Mouse (Mus musculus): ENCODE data around the gene Spryd4. TPM values are rescaled to one million over a fixed set of nuclear protein-coding genes. Genes with fewer than 3 reads are reported as not detected.

Spryd4 gene
- total and polyA plus RNA-seq, 2 experiments from 2014 or later = 21.4 to 29.5 TPM

DNA sequence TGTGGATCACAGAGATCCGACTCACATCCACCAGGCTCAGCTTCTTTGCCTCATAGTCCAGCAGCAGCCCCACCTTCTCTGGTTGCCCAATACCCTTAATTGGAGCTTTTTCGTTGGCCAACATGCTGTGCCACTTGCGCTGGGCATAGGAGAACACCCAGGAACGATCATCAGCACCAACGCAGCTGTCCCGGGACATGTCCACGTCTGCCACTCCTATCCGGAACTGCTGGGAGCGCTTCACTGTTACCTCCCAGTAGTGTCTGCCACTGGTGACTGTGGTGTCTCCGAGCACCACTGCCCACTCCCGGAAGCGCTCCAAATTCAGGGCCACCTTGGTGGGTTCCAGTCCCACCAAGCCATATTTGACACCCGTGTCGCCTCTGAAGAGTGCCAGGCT is 653 bp downstream of the Spryd4 start:
- Histone ChIP-seq H3K4me3 (ENCODE audit: low read depth, low read length) (peak overlapping the region; percentile 65), H3K4me1 (ENCODE audit: insufficient read depth, low read length) (peaks cover 7% of the 10 kb centered on the region; the same call in 1 of the 2 replicates), H3K36me3 (ENCODE audit: insufficient read depth, low read length) (peaks cover 8% of the 10 kb centered on the region; the same call in 1 of the 2 replicates), H3K9ac (replicated peaks; ENCODE audit: low read length, poor library complexity, severe bottlenecking) (peak overlapping the region; percentile 68), H3K27ac (ENCODE audit: low read depth, low read length) (no peak overlapping the region), H3K27me3 (ENCODE audit: insufficient read depth, low read length) (no peaks in the 10 kb centered on the region), H3K4me2 (ENCODE audit: low read depth, low read length, poor library complexity, severe bottlenecking) (peak overlapping the region; percentile 70), H3K9me3 (ENCODE audit: low read length) (no peaks in the 10 kb centered on the region)
- TF ChIP-seq CTCF (IDR thresholded peaks at IDR 0.05) = no peak
- ATAC-seq (ENCODE audit: low FRiP score) (no peak), DNase-seq (ENCODE audit: low spot score) (no peak)
- WGBS = 32% methylated on average over 14 of the region's 14 CpGs

DNA sequence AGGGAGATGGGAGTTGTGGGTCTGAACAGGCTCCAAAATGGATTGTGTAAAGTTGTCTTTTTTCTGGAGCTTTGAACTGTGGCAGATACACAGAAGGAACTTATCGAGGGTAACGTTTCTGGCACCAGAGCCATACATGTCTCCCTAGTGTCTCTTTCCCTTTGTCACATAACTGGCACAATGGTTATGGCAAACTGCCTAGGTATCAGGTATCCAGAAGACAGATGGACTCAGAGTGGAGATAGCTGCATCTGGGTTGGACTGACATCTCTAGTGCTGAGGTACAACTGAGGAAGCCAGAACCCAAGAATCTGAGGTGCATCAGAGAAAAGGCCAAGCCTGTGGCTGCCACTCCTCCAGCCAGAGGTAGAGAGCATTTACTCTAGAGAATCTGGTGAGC is 1.5 kb downstream of the Spryd4 start:
- H3K4me2 ChIP-seq (ENCODE audit: low read depth, low read length, poor library complexity, severe bottlenecking) = no peak overlapping the region
- H3K27ac ChIP-seq (ENCODE audit: low read depth, low read length) = no peak overlapping the region
- no peak for DNase-seq (ENCODE audit: low spot score)
- ATAC-seq (ENCODE audit: low FRiP score) = no peak
- no peak overlapping the region for H3K9ac ChIP-seq (replicated peaks; ENCODE audit: low read length, poor library complexity, severe bottlenecking)
- peaks cover 8% of the 10 kb centered on the region; the same call in 1 of the 2 replicates for H3K36me3 ChIP-seq (ENCODE audit: insufficient read depth, low read length)
- TF ChIP-seq CTCF (IDR thresholded peaks at IDR 0.05) = no peak
- no peak overlapping the region for H3K4me3 ChIP-seq (ENCODE audit: low read depth, low read length)
- H3K27me3 ChIP-seq (ENCODE audit: insufficient read depth, low read length) = no peaks in the 10 kb centered on the region
- WGBS = 96% methylated on average over 2 of the region's 2 CpGs
- H3K4me1 ChIP-seq (ENCODE audit: insufficient read depth, low read length) = peaks cover 7% of the 10 kb centered on the region; the same call in 1 of the 2 replicates
- no peaks in the 10 kb centered on the region for H3K9me3 ChIP-seq (ENCODE audit: low read length)

DNA sequence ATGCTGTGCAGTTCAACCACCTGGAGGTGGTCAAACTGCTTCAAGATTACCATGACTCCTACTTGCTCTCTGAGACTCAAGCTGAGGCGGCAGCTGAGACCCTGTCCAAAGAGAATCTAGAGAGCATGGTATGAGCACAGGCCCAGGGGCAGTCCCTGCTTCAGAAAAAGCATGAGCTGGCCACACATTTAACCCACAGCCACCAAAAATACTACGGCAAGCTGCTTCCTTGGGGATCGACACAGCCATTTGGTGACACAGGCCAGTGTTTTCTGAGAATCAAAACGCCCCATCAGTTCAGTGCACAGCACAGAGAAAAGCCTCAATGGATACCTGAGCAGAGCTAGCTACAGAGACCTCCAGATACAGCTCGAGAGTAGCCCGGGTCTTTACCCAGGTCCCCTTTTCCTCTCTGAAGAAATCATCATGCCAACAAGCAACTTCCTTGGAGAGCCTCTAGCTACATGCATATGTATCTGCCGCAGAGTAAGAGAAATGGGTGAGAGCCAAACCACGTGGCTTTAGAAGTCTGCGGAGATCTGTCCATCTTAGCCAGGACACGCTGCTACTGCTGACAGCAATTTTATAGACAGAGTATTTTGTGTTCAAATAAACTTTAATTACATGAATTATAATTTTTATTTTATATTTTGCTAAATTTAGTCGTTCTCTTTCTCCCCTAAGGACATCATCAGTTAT is 2.1 kb downstream of the Spryd4 start:
- H3K27ac ChIP-seq (ENCODE audit: low read depth, low read length) = no peak overlapping the region
- ATAC-seq (ENCODE audit: low FRiP score) = no peak

DNA sequence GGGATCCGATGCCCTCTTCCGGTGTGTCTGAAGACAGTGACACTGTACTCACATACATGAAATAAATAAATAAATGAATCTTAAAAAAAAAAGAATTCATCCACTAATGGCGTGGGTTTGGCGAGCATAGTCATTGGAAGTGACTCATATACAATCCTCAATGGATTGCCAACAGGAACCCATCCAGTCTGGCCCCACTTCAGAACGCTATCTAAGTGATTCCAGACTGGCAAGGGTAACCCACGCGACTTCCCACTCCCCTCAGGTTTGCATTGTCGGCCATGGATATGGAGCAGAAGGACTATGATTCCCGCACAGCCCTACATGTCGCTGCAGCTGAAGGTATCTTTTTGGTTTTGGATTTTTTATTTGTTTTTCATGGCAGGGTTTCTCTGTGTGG is 3.3 kb downstream of the Spryd4 start:
- DNase-seq (ENCODE audit: low spot score) (no peak), ATAC-seq (ENCODE audit: low FRiP score) (no peak)
- Histone ChIP-seq H3K9ac (replicated peaks; ENCODE audit: low read length, poor library complexity, severe bottlenecking) (no peak overlapping the region), H3K4me3 (ENCODE audit: low read depth, low read length) (no peak overlapping the region), H3K36me3 (ENCODE audit: insufficient read depth, low read length) (peaks cover 8% of the 10 kb centered on the region; the same call in 1 of the 2 replicates), H3K4me2 (ENCODE audit: low read depth, low read length, poor library complexity, severe bottlenecking) (no peak overlapping the region), H3K4me1 (ENCODE audit: insufficient read depth, low read length) (peaks cover 7% of the 10 kb centered on the region; the same call in 1 of the 2 replicates), H3K27me3 (ENCODE audit: insufficient read depth, low read length) (no peaks in the 10 kb centered on the region), H3K9me3 (ENCODE audit: low read length) (no peaks in the 10 kb centered on the region), H3K27ac (ENCODE audit: low read depth, low read length) (no peak overlapping the region)
- 94% methylated on average over 10 of the region's 10 CpGs for WGBS
- TF ChIP-seq CTCF (IDR thresholded peaks at IDR 0.05) = no peak

More for the DNA sequence above, 2.1 kb downstream of the Spryd4 start:
- TF ChIP-seq CTCF (IDR thresholded peaks at IDR 0.05) = no peak
- Histone ChIP-seq H3K4me1 (ENCODE audit: insufficient read depth, low read length) (peaks cover 7% of the 10 kb centered on the region; the same call in 1 of the 2 replicates), H3K27me3 (ENCODE audit: insufficient read depth, low read length) (no peaks in the 10 kb centered on the region), H3K4me3 (ENCODE audit: low read depth, low read length) (no peak overlapping the region), H3K4me2 (ENCODE audit: low read depth, low read length, poor library complexity, severe bottlenecking) (no peak overlapping the region), H3K36me3 (ENCODE audit: insufficient read depth, low read length) (peaks cover 8% of the 10 kb centered on the region; the same call in 1 of the 2 replicates), H3K9ac (replicated peaks; ENCODE audit: low read length, poor library complexity, severe bottlenecking) (no peak overlapping the region), H3K9me3 (ENCODE audit: low read length) (no peaks in the 10 kb centered on the region)
- WGBS = 93% methylated on average over 11 of the region's 11 CpGs
- no peak for DNase-seq (ENCODE audit: low spot score)

DNA sequence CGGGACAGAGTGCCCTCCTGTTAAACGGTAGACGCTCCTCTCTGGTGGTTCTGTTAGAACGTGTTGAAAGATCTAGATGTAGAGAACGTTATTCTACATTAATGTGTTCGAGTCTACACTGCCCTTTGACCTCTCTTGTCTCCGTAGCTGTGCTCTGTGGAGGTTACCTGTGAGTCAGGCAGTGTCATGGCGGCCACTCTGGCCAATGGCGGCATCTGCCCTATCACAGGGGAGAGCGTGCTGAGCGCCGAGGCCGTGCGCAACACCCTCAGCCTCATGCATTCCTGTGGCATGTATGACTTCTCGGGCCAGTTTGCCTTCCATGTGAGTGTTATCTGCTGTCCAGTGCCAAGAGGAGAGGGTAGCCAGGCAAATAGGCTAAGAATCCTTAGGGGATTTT is 6.7 kb downstream of the Spryd4 start:
- Histone ChIP-seq H3K9ac (replicated peaks; ENCODE audit: low read length, poor library complexity, severe bottlenecking) (no peak overlapping the region), H3K36me3 (ENCODE audit: insufficient read depth, low read length) (peaks cover 8% of the 10 kb centered on the region; the same call in 1 of the 2 replicates), H3K4me2 (ENCODE audit: low read depth, low read length, poor library complexity, severe bottlenecking) (no peak overlapping the region), H3K27me3 (ENCODE audit: insufficient read depth, low read length) (no peaks in the 10 kb centered on the region), H3K27ac (ENCODE audit: low read depth, low read length) (no peak overlapping the region), H3K9me3 (ENCODE audit: low read length) (no peaks in the 10 kb centered on the region), H3K4me1 (ENCODE audit: insufficient read depth, low read length) (no peaks in the 10 kb centered on the region), H3K4me3 (ENCODE audit: low read depth, low read length) (no peak overlapping the region)
- TF ChIP-seq CTCF (IDR thresholded peaks at IDR 0.05) = no peak
- ATAC-seq (ENCODE audit: low FRiP score) = no peak
- WGBS = 91% methylated on average over 15 of the region's 15 CpGs
- no peak for DNase-seq (ENCODE audit: low spot score)

DNA sequence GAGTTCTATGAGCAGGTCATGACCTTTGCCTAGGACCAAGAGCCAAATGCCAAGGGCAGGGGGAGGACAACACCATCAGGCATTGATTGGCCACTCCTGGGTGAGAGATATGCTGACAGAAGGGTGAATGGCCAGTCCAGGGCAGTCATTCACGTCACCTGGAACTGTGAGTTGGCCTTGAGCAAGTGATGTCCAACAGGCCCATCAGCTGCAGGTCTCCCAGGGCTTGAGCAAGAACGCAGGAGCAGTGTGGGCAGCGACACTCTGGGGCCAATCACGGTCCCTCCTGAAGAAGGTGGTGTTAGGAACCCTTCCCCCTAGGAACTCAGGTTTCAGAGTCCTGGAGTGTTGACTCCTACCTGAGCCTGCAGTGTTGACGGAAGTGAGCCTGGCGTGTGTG is 9.8 kb downstream of the Spryd4 start:
- ATAC-seq (ENCODE audit: low FRiP score) (no peak), DNase-seq (ENCODE audit: low spot score) (no peak)
- H3K4me2 ChIP-seq (ENCODE audit: low read depth, low read length, poor library complexity, severe bottlenecking) = no peak overlapping the region
- H3K4me3 ChIP-seq (ENCODE audit: low read depth, low read length) = no peak overlapping the region
- H3K27me3 ChIP-seq (ENCODE audit: insufficient read depth, low read length) = no peaks in the 10 kb centered on the region
- H3K27ac ChIP-seq (ENCODE audit: low read depth, low read length) = no peak overlapping the region
- no peak for TF ChIP-seq CTCF (IDR thresholded peaks at IDR 0.05)
- no peaks in the 10 kb centered on the region for H3K4me1 ChIP-seq (ENCODE audit: insufficient read depth, low read length)
- no peak overlapping the region for H3K9ac ChIP-seq (replicated peaks; ENCODE audit: low read length, poor library complexity, severe bottlenecking)
- no peaks in the 10 kb centered on the region for H3K9me3 ChIP-seq (ENCODE audit: low read length)
- 0 out of 2 replicates have a peak, but pooled peaks cover 5% of the 10 kb centered on the region for H3K36me3 ChIP-seq (ENCODE audit: insufficient read depth, low read length)
- 72% methylated on average over 5 of the region's 6 CpGs for WGBS
